Mouse (Mus musculus): Measurements from ENCODE around the gene Brca1.

- TF ChIP-seq CTCF (IDR thresholded peaks at IDR 0.05; ENCODE audit: low read depth, low read length) (no peak), POLR2A (IDR thresholded peaks at IDR 0.05; ENCODE audit: borderline replicate concordance, low read depth, low read length) (no peak)
Observed at GRCm38 (mm10) chr11:101446319-101446718, 105.4 kb downstream of the Brca1 start.
